ENCODE assay signal across 8 mouse cellular contexts in genomic region chr9:66283565-66284203, GRCm38 (mm10).
DNase-seq lines count a peak whose midpoint lies in the region; ATAC-seq and TF ChIP-seq lines count a peak whose summit lies in the region.

No protein-coding gene starts in this region.

- H3K4me2 ChIP-seq in midbrain, embryonic 14.5 days (ENCODE audit: low read length): no peak overlapping the region
- no peak overlapping the region for H3K4me2 ChIP-seq in midbrain, embryonic 13.5 days (replicated peaks)

- intact Hi-C loops in heart, postnatal 36 days (cut with DNase I): loop anchor here (5.0 kb wide), 3 partner anchors 69 to 126 kb away; partner anchors contain the start of genes Dapk2 and Herc1
- intact Hi-C loops in left cerebral cortex, adult 2 months (cut with DNase I): loop anchor here (5.0 kb wide), 2 partner anchors 64 to 134 kb away; no protein-coding TSS in a partner anchor

- ATAC-seq in midbrain, embryonic 14.5 days (ENCODE audit: low FRiP score, low TSS enrichment): no peak
- ATAC-seq in midbrain, embryonic 13.5 days: no peak

- no peak overlapping the region for H3K27ac ChIP-seq in midbrain, embryonic 14.5 days (replicated peaks; ENCODE audit: low read depth, low read length)
- no peak overlapping the region for H3K27ac ChIP-seq in midbrain, embryonic 13.5 days
- no peak overlapping the region for H3K27ac ChIP-seq in left cerebral cortex, adult 2 months

- peak; percentile 77 for TF ChIP-seq CTCF in left cerebral cortex, adult 2 months (IDR thresholded peaks at IDR 0.05)

- 0 out of 2 replicates have a peak, but pooled peaks cover 3% of the 10 kb centered on the region for H3K4me1 ChIP-seq in midbrain, embryonic 14.5 days (ENCODE audit: control insufficient read depth, insufficient read depth, low read length)
- peaks cover 9% of the 10 kb centered on the region; the same call in 1 of the 2 replicates for H3K4me1 ChIP-seq in midbrain, embryonic 13.5 days (replicated peaks)

- no peaks in the 10 kb centered on the region for H3K9me3 ChIP-seq in midbrain, embryonic 14.5 days (ENCODE audit: control insufficient read depth, low read length)
- no peaks in the 10 kb centered on the region for H3K9me3 ChIP-seq in midbrain, embryonic 13.5 days

- peak; percentile 87 for DNase-seq in midbrain, embryonic 14.5 days
- peak; percentile 62 for DNase-seq in adrenal gland, adult 2 months
- peak; percentile 90 for DNase-seq in embryo, embryonic 10 days (ENCODE audit: low spot score)
- DNase-seq in heart, postnatal 36 days: peak; percentile 62 to 83
- peak; percentile 66 to 67 for DNase-seq in left cerebral cortex, adult 2 months (ENCODE audit: extremely low spot score in 1 of 2, low spot score in 2 of 2)
- DNase-seq in natural killer cell, adult 2 months (ENCODE audit: low spot score in 2 of 2): peak; percentile 63 to 74
- DNase-seq in thymus, postnatal 36 days: peak; percentile 68 to 74

- H3K36me3 ChIP-seq in midbrain, embryonic 14.5 days (ENCODE audit: control insufficient read depth, insufficient read depth, low read length): no peaks in the 10 kb centered on the region
- no peaks in the 10 kb centered on the region for H3K36me3 ChIP-seq in midbrain, embryonic 13.5 days

- H3K4me3 ChIP-seq in midbrain, embryonic 14.5 days (replicated peaks; ENCODE audit: low read depth, low read length): no peak overlapping the region
- H3K4me3 ChIP-seq in midbrain, embryonic 13.5 days (replicated peaks): no peak overlapping the region
- H3K4me3 ChIP-seq in left cerebral cortex, adult 2 months: no peak overlapping the region

- 14% methylated on average over 2 of the region's 2 CpGs for WGBS in midbrain, embryonic 14.5 days
- 23% methylated on average over 2 of the region's 2 CpGs for WGBS in midbrain, embryonic 13.5 days

- no peaks in the 10 kb centered on the region for H3K27me3 ChIP-seq in midbrain, embryonic 14.5 days (ENCODE audit: control insufficient read depth, insufficient read depth, low read length)
- no peaks in the 10 kb centered on the region for H3K27me3 ChIP-seq in midbrain, embryonic 13.5 days

- no peak overlapping the region for H3K9ac ChIP-seq in midbrain, embryonic 14.5 days (replicated peaks; ENCODE audit: low read length)
- H3K9ac ChIP-seq in midbrain, embryonic 13.5 days (replicated peaks): no peak overlapping the region
